Mouse (Mus musculus) megakaryocyte-erythroid progenitor cell, adult 5 weeks (primary cell): ENCODE measurements around the gene Gm364. TPM values are rescaled to one million over a fixed set of nuclear protein-coding genes. Genes with fewer than 3 reads are reported as not detected.

Source experiments
- polyA plus RNA-seq: library from polyadenylated mRNA; stranded (reverse); fragments of >175 nt; gene quantifications from 2 replicates; pipeline ENCODE4 v1.2.3, GENCODE M21; 2012

Gm364 gene
- not detected in 2 replicates for polyA plus RNA-seq

DNA sequence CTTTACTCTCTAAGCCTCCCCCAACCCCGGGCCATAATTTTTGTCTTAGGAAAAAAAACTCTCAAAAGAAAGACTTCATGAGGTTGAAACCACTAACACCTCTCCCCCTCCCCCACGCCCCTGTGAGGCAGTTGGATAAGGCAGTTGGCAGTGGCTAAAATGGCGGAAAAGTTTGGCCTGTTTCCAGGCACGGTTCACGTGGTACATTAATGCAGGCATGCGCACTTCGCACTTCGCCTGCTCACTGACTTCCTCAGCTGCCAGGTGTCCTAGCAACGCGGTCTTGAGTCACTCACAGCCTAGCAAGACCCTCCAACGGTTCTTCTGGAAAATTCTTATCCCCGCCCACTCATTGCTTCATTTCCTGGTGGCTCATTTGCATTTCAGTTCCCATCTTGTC, at the start of gene Gm364:
Gene Gm364, plus strand, starts transcription at position 386 of the 400 bp plus-strand sequence.

GRCm38 (mm10) chrX:57392367-57393246, 16.3 kb upstream of the Gm364 start, which contains the start of gene Rbmx:
Gene Rbmx, minus strand, starts transcription at chrX:57393036.

DNA sequence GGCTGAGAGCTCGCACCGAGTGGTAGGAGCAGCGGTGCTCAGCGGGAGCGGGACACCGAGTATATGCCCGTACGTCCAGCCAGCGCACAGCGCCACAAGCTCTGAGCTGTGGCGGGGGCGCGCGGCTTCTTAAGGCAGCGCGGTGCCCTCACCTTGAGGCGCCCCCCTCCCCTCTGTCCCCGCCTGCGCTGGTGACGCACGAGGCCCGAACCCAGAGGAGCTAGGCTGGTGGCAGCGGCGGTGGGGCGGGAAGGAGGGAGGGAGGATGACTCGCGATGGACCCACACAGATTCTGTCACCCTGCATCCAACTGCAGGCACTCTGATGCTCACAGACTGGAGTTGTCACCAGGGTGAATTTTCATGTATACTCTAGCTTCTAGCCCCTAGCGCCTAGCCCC, 94.7 kb downstream of the Gm364 start, which contains the start of gene Gpr101:
Gene Gpr101, minus strand, starts transcription at position 124 of the 400 bp plus-strand sequence.

Other genes with a start within 250 kb of the Gm364 start
- not detected in 2 replicates for gene Cd40lg, start 197.0 kb upstream of the Gm364 start, polyA plus RNA-seq
- 9.0 and 10.9 TPM in 2 replicates for gene Arhgef6, start 70.4 kb upstream of the Gm364 start, polyA plus RNA-seq
- gene Rbmx, start 16.1 kb upstream of the Gm364 start, polyA plus RNA-seq = 48.6 and 54.9 TPM in 2 replicates
- gene Gpr101, start 94.6 kb downstream of the Gm364 start, polyA plus RNA-seq = not detected in 2 replicates